Mouse (Mus musculus) intestine, embryonic 14.5 days (tissue): ENCODE results near the gene Sowahb. TPM values are rescaled to one million over a fixed set of nuclear protein-coding genes. Genes with fewer than 3 reads are reported as not detected.

Source experiments
- polyA plus RNA-seq: library from polyadenylated mRNA; unstranded; fragments of >200 nt; fragmentation: Nextera tagmentation; extraction: Ambion mirVana; gene quantifications from 2 replicates; pipeline ENCODE4 v1.2.1, GENCODE M21; 2014

Gene Sowahb
- polyA plus RNA-seq, 1 experiment from 2014 or later = 3.9 TPM

Other genes with a start within 250 kb of the Sowahb start
- 178 and 186 TPM in 2 replicates for gene Sept11, start 48.4 kb upstream of the Sowahb start, polyA plus RNA-seq
- 112 and 116 TPM in 2 replicates for gene Ccni, start 161.5 kb upstream of the Sowahb start, polyA plus RNA-seq
- gene 2010109A12Rik, start 161.5 kb upstream of the Sowahb start, polyA plus RNA-seq = 1.0 and 1.5 TPM in 2 replicates
- 31.2 and 36.8 TPM in 2 replicates for gene Ccng2, start 222.2 kb upstream of the Sowahb start, polyA plus RNA-seq